Mouse (Mus musculus) CH12.LX (cell line): ENCODE data around the gene Rsph6a. TPM values are rescaled to one million over a fixed set of nuclear protein-coding genes. Genes with fewer than 3 reads are reported as not detected.

Experiments
- DNase-seq: peaks from one replicate; pipeline ENCODE4 v3.0.0-alpha.2; 2013; ENCODE audit errors: extremely low read depth
- H3K27ac ChIP-seq: 2 replicates; pipeline ENCODE4 v1.5.1; 2012; ENCODE audit warnings: low read depth, mild to moderate bottlenecking, control low read depth, moderate library complexity; ENCODE audit not compliant: insufficient read depth
- H3K27me3 ChIP-seq: replicated peaks from 2 replicates; pipeline ENCODE3; 2012; ENCODE audit warnings: inconsistent platforms
- H3K36me3 ChIP-seq, 2 experiments: replicated peaks in 1 of 2; 2 replicates each; pipeline versions ENCODE3 to v1.6.1; 2012; ENCODE audit warnings: inconsistent platforms in 1 of 2, low read length in 1 of 2, mild to moderate bottlenecking in 1 of 2, mixed read lengths in 1 of 2, moderate library complexity in 1 of 2; ENCODE audit not compliant: control insufficient read depth in 1 of 2, insufficient read depth in 1 of 2
- H3K4me1 ChIP-seq, 2 experiments: 2 replicates each; pipeline ENCODE4 v1.6.1; 2012; ENCODE audit warnings: inconsistent platforms in 1 of 2, moderate library complexity in 1 of 2; ENCODE audit not compliant: insufficient read depth in 2 of 2, control insufficient read depth in 1 of 2
- H3K4me2 ChIP-seq: 2 replicates; pipeline ENCODE4 v1.6.1; 2012; ENCODE audit warnings: low read depth, mild to moderate bottlenecking, control low read depth; ENCODE audit not compliant: poor library complexity, insufficient read depth, severe bottlenecking
- H3K4me3 ChIP-seq, 3 experiments: fragments of 150-350 bp in 1 of 3; sonication (generic) in 1 of 3; replicated peaks in 1 of 3; 2 replicates each; pipeline versions ENCODE3 to v1.5.1; 2011 to 2012; ENCODE audit warnings: low read depth in 2 of 3, low read length in 2 of 3, mild to moderate bottlenecking in 2 of 3, moderate library complexity in 2 of 3, control low read depth in 1 of 3, improper control_type of control experiment in 1 of 3, inconsistent platforms in 1 of 3, mixed read lengths in 1 of 3; ENCODE audit not compliant: poor library complexity in 1 of 3
- H3K79me2 ChIP-seq: replicated peaks from 2 replicates; pipeline ENCODE4 v1.6.1; 2012; ENCODE audit warnings: mild to moderate bottlenecking, moderate library complexity; ENCODE audit not compliant: control insufficient read depth, poor library complexity, insufficient read depth, severe bottlenecking; ENCODE audit errors: extremely low read depth
- H3K9ac ChIP-seq: 2 replicates; pipeline ENCODE4 v1.6.1; 2012; ENCODE audit warnings: low read depth, mild to moderate bottlenecking, control low read depth, moderate library complexity; ENCODE audit not compliant: insufficient read depth
- H3K9me3 ChIP-seq: replicated peaks from 2 replicates; pipeline ENCODE3; 2012; ENCODE audit warnings: low read length, inconsistent platforms, mixed read lengths
- CHD1 ChIP-seq: IDR thresholded peaks from 2 replicates; pipeline ENCODE4 v1.6.1; 2012; ENCODE audit warnings: low read depth, low read length, improper control_type of control experiment, inconsistent platforms
- CTCF ChIP-seq, 2 experiments: IDR thresholded peaks in 1 of 2; conservative IDR thresholded peaks in 1 of 2; 2 replicates each; pipeline ENCODE4 v1.5.1; 2011 to 2012; ENCODE audit warnings: low read depth in 2 of 2, low read length in 2 of 2, improper control_type of control experiment in 1 of 2, inconsistent platforms in 1 of 2, mild to moderate bottlenecking in 1 of 2, moderate library complexity in 1 of 2
- E2F4 ChIP-seq: IDR thresholded peaks from 2 replicates; pipeline ENCODE4 v1.6.1; 2011; ENCODE audit warnings: low read depth, low read length, improper control_type of control experiment; ENCODE audit not compliant: insufficient replicate concordance
- EP300 ChIP-seq: IDR thresholded peaks from 2 replicates; pipeline ENCODE4 v1.6.1; 2011; ENCODE audit warnings: low read length, improper control_type of control experiment
- GABPA ChIP-seq: IDR thresholded peaks from 2 replicates; pipeline ENCODE4 v1.6.1; 2012; ENCODE audit warnings: low read depth, low read length, improper control_type of control experiment, inconsistent platforms; ENCODE audit not compliant: insufficient replicate concordance
- HCFC1 ChIP-seq: IDR thresholded peaks from 2 replicates; pipeline ENCODE4 v1.6.1; 2012; ENCODE audit warnings: low read depth, mild to moderate bottlenecking, inconsistent platforms, low read length, improper control_type of control experiment
- IRF4 ChIP-seq: IDR thresholded peaks from 2 replicates; pipeline ENCODE4 v1.6.1; 2014; ENCODE audit warnings: low read depth, mild to moderate bottlenecking, inconsistent platforms, low read length, improper control_type of control experiment
- JUN ChIP-seq: IDR thresholded peaks from 2 replicates; pipeline ENCODE4 v1.6.1; 2011; ENCODE audit warnings: low read depth, mild to moderate bottlenecking, low read length, improper control_type of control experiment, moderate library complexity; ENCODE audit not compliant: insufficient read depth
- JUND ChIP-seq: conservative IDR thresholded peaks from 2 replicates; pipeline ENCODE4 v1.6.1; 2011; ENCODE audit warnings: low read depth, low read length, improper control_type of control experiment
- MAFK ChIP-seq: IDR thresholded peaks from 2 replicates; pipeline ENCODE4 v1.6.1; 2011; ENCODE audit warnings: low read length, improper control_type of control experiment; ENCODE audit not compliant: insufficient replicate concordance
- MAX ChIP-seq: IDR thresholded peaks from 2 replicates; pipeline ENCODE4 v1.6.1; 2011; ENCODE audit warnings: low read length, improper control_type of control experiment
- MAZ ChIP-seq: IDR thresholded peaks from 2 replicates; pipeline ENCODE4 v1.6.1; 2012; ENCODE audit warnings: low read depth, mild to moderate bottlenecking, inconsistent platforms, low read length, improper control_type of control experiment, moderate library complexity
- MEF2A ChIP-seq: IDR thresholded peaks from 2 replicates; pipeline ENCODE4 v1.6.1; 2014; ENCODE audit warnings: low read depth, mild to moderate bottlenecking, inconsistent platforms, low read length, improper control_type of control experiment, borderline replicate concordance
- MXI1 ChIP-seq: IDR thresholded peaks from 2 replicates; pipeline ENCODE4 v1.6.1; 2011; ENCODE audit warnings: mild to moderate bottlenecking, low read depth, low read length, improper control_type of control experiment
- MYC ChIP-seq: IDR thresholded peaks from 2 replicates; pipeline ENCODE4 v1.6.1; 2011; ENCODE audit warnings: low read depth, mild to moderate bottlenecking, improper control_type of control experiment, low read length
- NELFE ChIP-seq: IDR thresholded peaks from 2 replicates; pipeline ENCODE4 v1.6.1; 2011; ENCODE audit warnings: low read depth, low read length, improper control_type of control experiment
- NRF1 ChIP-seq: IDR thresholded peaks from 2 replicates; pipeline ENCODE4 v1.6.1; 2014; ENCODE audit warnings: low read depth, mild to moderate bottlenecking, inconsistent platforms, low read length, improper control_type of control experiment, moderate library complexity
- POLR2A ChIP-seq: IDR thresholded peaks from 2 replicates; pipeline ENCODE4 v1.6.1; 2011; ENCODE audit warnings: low read depth, mild to moderate bottlenecking, improper control_type of control experiment, low read length
- POLR2AphosphoS2 ChIP-seq: IDR thresholded peaks from 2 replicates; pipeline ENCODE4 v1.6.1; 2011; ENCODE audit warnings: low read depth, low read length, improper control_type of control experiment
- RAD21 ChIP-seq: IDR thresholded peaks from 2 replicates; pipeline ENCODE4 v1.6.1; 2011; ENCODE audit warnings: low read depth, mild to moderate bottlenecking, low read length, improper control_type of control experiment, moderate library complexity
- SIN3A ChIP-seq: IDR thresholded peaks from 2 replicates; pipeline ENCODE4 v1.6.1; 2012; ENCODE audit warnings: low read length, improper control_type of control experiment, inconsistent platforms
- SMC3 ChIP-seq: IDR thresholded peaks from 2 replicates; pipeline ENCODE4 v1.6.1; 2011; ENCODE audit warnings: low read depth, low read length, improper control_type of control experiment
- TBP ChIP-seq: conservative IDR thresholded peaks from 2 replicates; pipeline ENCODE4 v1.6.1; 2011; ENCODE audit warnings: low read depth, low read length, improper control_type of control experiment
- TCF12 ChIP-seq: IDR thresholded peaks from 2 replicates; pipeline ENCODE4 v1.6.1; 2014; ENCODE audit warnings: low read depth, mild to moderate bottlenecking, inconsistent platforms, low read length, improper control_type of control experiment
- UBTF ChIP-seq: IDR thresholded peaks from 2 replicates; pipeline ENCODE4 v1.6.1; 2012; ENCODE audit warnings: low read depth, mild to moderate bottlenecking, inconsistent platforms, low read length, improper control_type of control experiment, moderate library complexity
- USF1 ChIP-seq: IDR thresholded peaks from 2 replicates; pipeline ENCODE4 v1.6.1; 2014; ENCODE audit warnings: low read depth, mild to moderate bottlenecking, inconsistent platforms, low read length, improper control_type of control experiment
- USF2 ChIP-seq: conservative IDR thresholded peaks from 2 replicates; pipeline ENCODE4 v1.6.1; 2011; ENCODE audit warnings: low read depth, low read length, improper control_type of control experiment
- ZC3H11A ChIP-seq: IDR thresholded peaks from 2 replicates; pipeline ENCODE4 v1.6.1; 2012; ENCODE audit warnings: low read depth, mild to moderate bottlenecking, inconsistent platforms, low read length, improper control_type of control experiment
- ZKSCAN1 ChIP-seq: IDR thresholded peaks from 2 replicates; pipeline ENCODE4 v1.6.1; 2012; ENCODE audit warnings: low read depth, inconsistent platforms, low read length, improper control_type of control experiment, borderline replicate concordance
- ZMIZ1 ChIP-seq: IDR thresholded peaks from 2 replicates; pipeline ENCODE4 v1.6.1; 2012; ENCODE audit warnings: low read depth, mild to moderate bottlenecking, inconsistent platforms, low read length, improper control_type of control experiment
- ZNF384 ChIP-seq: IDR thresholded peaks from 2 replicates; pipeline ENCODE4 v1.6.1; 2012; ENCODE audit warnings: low read depth, low read length, improper control_type of control experiment, inconsistent platforms
- dilution Hi-C: fragments of 300-500 bp; cut with MboI; formaldehyde crosslinking; loops from 2 replicates; pipeline ENCODE4 v1.14.3; 2020; ENCODE audit warnings: low sequenced_read_pairs; ENCODE audit not compliant: extremely low pct_unique_long_range_greater_than_20kb, extremely low pct_ligation_motif_present
- in situ Hi-C: fragments of 300-500 bp; cut with MboI; formaldehyde crosslinking; loops from 3 replicates; pipeline ENCODE4 v1.14.3; 2019; ENCODE audit warnings: low sequenced_read_pairs, low pct_ligation_motif_present, low pct_unique_long_range_greater_than_20kb, mixed read lengths
- polyA plus RNA-seq: library from polyadenylated mRNA; unstranded; fragments of >175 nt; gene quantifications from 2 replicates; pipeline ENCODE4 v1.2.1, GENCODE M21; 2012; ENCODE audit warnings: low read depth; ENCODE audit not compliant: insufficient read length
- total RNA-seq, 2 experiments: library from RNA; depleted of rRNA; stranded (reverse); fragments of 300-350 nt in 1 of 2; fragments of >200 nt in 1 of 2; gene quantifications; 2 replicates each; pipeline ENCODE4 v1.2.3; 2012 to 2014

Rsph6a gene
- total and polyA plus RNA-seq, 3 experiments: 0.25 TPM; not detected in 2

GRCm38 (mm10) chr7:19023357-19023814 lies 31.1 kb upstream of the Rsph6a start, which contains the start of gene Foxa3:
TSS of gene Foxa3 (minus strand) at chr7:19023538.
- DNase-seq: peak; percentile 45
- Histone ChIP-seq H3K79me2 (peaks cover 33% of the 10 kb centered on the region), H3K27ac (no peak within 1 kb of the TSS), H3K4me3 (peak within 1 kb of the TSS; percentile 52 to 87 (median 84)), H3K27me3 (peaks cover 49% of the 10 kb centered on the region), H3K9ac (peak within 1 kb of the TSS; percentile 87), H3K4me1 (peaks cover 14 to 35% of the 10 kb centered on the region in 2 experiments), H3K36me3 (peaks cover 5 to 10% of the 10 kb centered on the region in 2 experiments), H3K4me2 (peak within 1 kb of the TSS; percentile 87), H3K9me3 (no peaks in the 10 kb centered on the region)
- TF ChIP-seq MAFK (no peak), RAD21 (peak; percentile 23), NELFE (no peak), SMC3 (peak; percentile 45), TCF12 (peak; percentile 29; the same call in 1 of the 2 replicates), CTCF (conservative IDR thresholded peaks at IDR 0.05 in 1 of 2, IDR thresholded peaks at IDR 0.05 in 1 of 2; ENCODE audit: low read depth in 2 of 2, low read length in 2 of 2) (peak in 1 of 2 experiments; percentile 70; a peak in 2 of 4 replicates), MAZ (peak; percentile 86)
- dilution Hi-C loops (no loop called here), in situ Hi-C loops (loop anchor here (10.0 kb wide), 1 partner anchor 129 kb away; no protein-coding TSS in a partner anchor)

- dilution Hi-C loops (no loop called here), in situ Hi-C loops (loop anchor here (10.0 kb wide), 1 partner anchor 129 kb away; no protein-coding TSS in a partner anchor)
- H3K79me2 ChIP-seq: peaks cover 33% of the 10 kb centered on the region
- TF ChIP-seq MAX (no peak), UBTF (no peak), POLR2A (peak; percentile 82), CHD1 (no peak), EP300 (no peak), ZMIZ1 (no peak), USF1 (no peak), TBP (no peak), ZC3H11A (no peak), JUND (no peak), ZNF384 (no peak), CTCF (conservative IDR thresholded peaks at IDR 0.05 in 1 of 2, IDR thresholded peaks at IDR 0.05 in 1 of 2; ENCODE audit: low read depth in 2 of 2, low read length in 2 of 2) (no peak), TCF12 (peak; percentile 68), NRF1 (peak; percentile 89), IRF4 (peak; percentile 82), RAD21 (no peak), SIN3A (no peak), NELFE (peak; percentile 61), MEF2A (peak; percentile 56; the same call in 1 of the 2 replicates), JUN (no peak), MYC (no peak), POLR2AphosphoS2 (peak; percentile 23; the same call in 1 of the 2 replicates), MXI1 (no peak), E2F4 (peak; percentile 52; the same call in 1 of the 2 replicates), SMC3 (no peak), USF2 (no peak), GABPA (peak; percentile 97; the same call in 1 of the 2 replicates), ZKSCAN1 (no peak), HCFC1 (peak; percentile 99)
These were observed 30.4 kb upstream of the Rsph6a start, which contains the start of gene Sympk for GRCm38 (mm10) chr7:19024096-19024506. TSS of gene Sympk (plus strand) at chr7:19024377.

More at GRCm38 (mm10) chr7:19024096-19024506, 30.4 kb upstream of the Rsph6a start, which contains the start of gene Sympk:
- H3K4me1 ChIP-seq: peaks cover 16 to 35% of the 10 kb centered on the region in 2 experiments
- H3K4me2 ChIP-seq: peak within 1 kb of the TSS; percentile 87
- no peaks in the 10 kb centered on the region for H3K9me3 ChIP-seq
- no peak within 1 kb of the TSS for H3K27ac ChIP-seq
- peaks cover 44% of the 10 kb centered on the region for H3K27me3 ChIP-seq
- H3K36me3 ChIP-seq: peaks cover 12 to 17% of the 10 kb centered on the region in 2 experiments
- peak within 1 kb of the TSS; percentile 87 for H3K9ac ChIP-seq
- DNase-seq: peak; percentile 95
- peak within 1 kb of the TSS; percentile 84 to 88 (median 87) for H3K4me3 ChIP-seq
